7 mouse cellular contexts compared by ENCODE assay signal in the genomic region with DNA sequence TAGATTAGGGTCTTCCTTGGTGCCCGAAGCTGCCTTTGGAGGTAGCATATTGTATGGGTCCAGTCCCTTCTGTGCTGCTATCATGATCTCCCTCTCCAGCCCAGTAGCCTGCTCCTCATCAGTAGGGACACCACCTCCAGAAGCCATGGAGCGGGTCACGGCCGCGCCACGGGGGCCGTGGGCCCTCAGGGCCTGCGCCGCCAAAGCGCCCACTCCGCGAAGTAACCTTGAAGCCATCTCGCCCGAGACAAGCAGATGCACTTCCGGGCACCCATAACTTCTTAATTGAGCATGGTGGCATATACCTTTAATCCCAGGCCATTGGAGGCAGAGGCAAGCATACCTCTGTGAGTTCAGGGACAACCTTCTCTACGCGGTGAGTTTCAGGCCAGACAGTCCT. TPM values are rescaled to one million over a fixed set of nuclear protein-coding genes. Genes with fewer than 3 reads are reported as not detected.
DNase-seq lines count a peak whose midpoint lies in the region; ATAC-seq and TF ChIP-seq lines count a peak whose summit lies in the region.
"Not testable (repeated sequence)": the region's sequence is repeated elsewhere in the genome, so short reads cannot be mapped to it uniquely, and the experiment has no call there.

A gene (minus strand): TSS at position 237 of the 400 bp plus-strand sequence.

- H3K27me3 ChIP-seq in heart, postnatal 0 days (ENCODE audit: control insufficient read depth, insufficient read depth, low read length); intestine, postnatal 0 days (replicated peaks; ENCODE audit: control insufficient read depth, insufficient read depth, low read length): not testable (repeated sequence)

- TF ChIP-seq CTCF in heart, postnatal 0 days (IDR thresholded peaks at IDR 0.05; ENCODE audit: low read depth); intestine, postnatal 0 days (IDR thresholded peaks at IDR 0.05; ENCODE audit: low read depth): not testable (repeated sequence)

- H3K9ac ChIP-seq in heart, postnatal 0 days (replicated peaks; ENCODE audit: low read depth, low read length); intestine, postnatal 0 days (ENCODE audit: low read depth, low read length): not testable (repeated sequence)

- not testable (repeated sequence) for H3K4me1 ChIP-seq in heart, postnatal 0 days (ENCODE audit: control insufficient read depth, insufficient read depth); intestine, postnatal 0 days (replicated peaks; ENCODE audit: control insufficient read depth, insufficient read depth, low read length)

- H3K4me3 ChIP-seq in heart, postnatal 0 days (ENCODE audit: low read depth, low read length); intestine, postnatal 0 days (ENCODE audit: low read depth, low read length): not testable (repeated sequence)

- H3K36me3 ChIP-seq in heart, postnatal 0 days (replicated peaks; ENCODE audit: control insufficient read depth, insufficient read depth, low read length); intestine, postnatal 0 days (ENCODE audit: control insufficient read depth, insufficient read depth): not testable (repeated sequence)

- ATAC-seq in erythroid progenitor cell, adult 5-6 weeks (replicated peaks; ENCODE audit: low FRiP score, poor library complexity, severe bottlenecking) = peak; percentile 77
- not testable (repeated sequence) for ATAC-seq in heart, postnatal 0 days (ENCODE audit: insufficient read depth, low read depth); intestine, postnatal 0 days
- ATAC-seq in megakaryocyte, adult 5-6 weeks (ENCODE audit: poor library complexity, severe bottlenecking) = 0 out of 2 replicates have a peak, but pooled peaks have one; percentile 48

- H3K4me2 ChIP-seq in heart, postnatal 0 days (ENCODE audit: low read depth, low read length); intestine, postnatal 0 days (replicated peaks; ENCODE audit: low read depth): not testable (repeated sequence)

- TF ChIP-seq EP300 in heart, postnatal 0 days (IDR thresholded peaks at IDR 0.05; ENCODE audit: low read depth) = not testable (repeated sequence)

- DNase-seq in adrenal gland, postnatal 14 days; gonadal fat pad, adult 2 months (ENCODE audit: low read depth); heart, postnatal 0 days (ENCODE audit: low spot score); layer of hippocampus, postnatal 36 days: not testable (repeated sequence)

- 84% methylated on average over 17 of the region's 17 CpGs for WGBS in heart, postnatal 0 days
- 92% methylated on average over 16 of the region's 17 CpGs for WGBS in intestine, postnatal 0 days

- not testable (repeated sequence) for H3K9me3 ChIP-seq in heart, postnatal 0 days (replicated peaks; ENCODE audit: control insufficient read depth, low read length); intestine, postnatal 0 days (ENCODE audit: control insufficient read depth)

- not testable (repeated sequence) for H3K27ac ChIP-seq in heart, postnatal 0 days (ENCODE audit: low read depth); intestine, postnatal 0 days (ENCODE audit: low read depth, low read length)

RNA-seq across cellular contexts. Expression of the gene that starts here (rescaled TPM):
- 174 and 184 TPM in 2 replicates for total RNA-seq in adrenal gland, postnatal 14 days (2021)
- total RNA-seq in erythroid progenitor cell, adult 5-6 weeks (2015; ENCODE audit: low replicate concordance) = 4.2 TPM in 1 of 2 replicates, not detected in the other
- 1.5 TPM in 1 of 2 replicates, not detected in the other for total RNA-seq in erythroid progenitor cell, adult 5-6 weeks (2017; ENCODE audit: low replicate concordance)
- polyA plus RNA-seq in gonadal fat pad, adult 2 months (2012; rRNA removed) = 12.7 and 15.5 TPM in 2 replicates
- 54.7 and 58.8 TPM in 2 replicates for total RNA-seq in heart, postnatal 0 days (2014; rRNA removed; ENCODE audit: low replicate concordance)
- 27.8 and 29.0 TPM in 2 replicates for polyA plus RNA-seq in heart, postnatal 0 days (2015; fragmentation: Nextera tagmentation; extraction: Ambion mirVana)
- 14.1 and 19.3 TPM in 2 replicates for polyA plus RNA-seq in intestine, postnatal 0 days (2015; fragmentation: Nextera tagmentation; extraction: Ambion mirVana)
- 10 to 100 TPM; 49.1 to 63.4 TPM for total RNA-seq in layer of hippocampus, postnatal 36 days (2021)
- 7.8 and 10.7 TPM in 2 replicates for total RNA-seq in megakaryocyte, adult 5-6 weeks (2015)
- 4.3 and 5.2 TPM in 2 replicates for total RNA-seq in megakaryocyte, adult 5-6 weeks (2017)
